Mouse (Mus musculus) MN1 (cell line): ENCODE measurements around the gene Tpbpa.
"Not testable (repeated sequence)": the region's sequence is repeated elsewhere in the genome, so short reads cannot be mapped to it uniquely, and the experiment has no call there.

Experiments
- DNase-seq: peaks from one replicate; pipeline ENCODE4 v3.0.0-alpha.2; 2016; ENCODE audit warnings: low spot score

Tpbpa gene

DNA sequence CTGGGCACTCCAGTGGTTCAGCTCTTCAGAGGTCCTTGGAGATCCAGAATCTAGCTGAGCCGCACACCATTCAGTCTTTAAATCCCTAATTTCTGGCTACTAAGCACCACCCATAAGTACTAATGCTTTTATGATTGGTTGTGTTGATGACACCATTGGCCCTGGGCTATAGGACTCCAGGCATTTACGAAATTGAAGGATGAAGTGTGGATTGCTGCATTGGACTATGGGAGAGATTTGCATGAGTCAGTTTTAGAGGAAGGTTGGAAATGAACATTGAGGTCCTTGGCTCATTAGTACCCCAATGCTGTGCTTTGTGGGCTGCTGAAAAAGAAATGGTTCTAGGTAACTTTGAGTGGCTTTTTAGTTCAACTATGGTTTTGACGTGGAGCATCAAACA is at the start of gene Tpbpa:
Gene Tpbpa (minus strand): TSS at position 101 of the 400 bp plus-strand sequence.
- DNase-seq, result not testable (repeated sequence)

DNA sequence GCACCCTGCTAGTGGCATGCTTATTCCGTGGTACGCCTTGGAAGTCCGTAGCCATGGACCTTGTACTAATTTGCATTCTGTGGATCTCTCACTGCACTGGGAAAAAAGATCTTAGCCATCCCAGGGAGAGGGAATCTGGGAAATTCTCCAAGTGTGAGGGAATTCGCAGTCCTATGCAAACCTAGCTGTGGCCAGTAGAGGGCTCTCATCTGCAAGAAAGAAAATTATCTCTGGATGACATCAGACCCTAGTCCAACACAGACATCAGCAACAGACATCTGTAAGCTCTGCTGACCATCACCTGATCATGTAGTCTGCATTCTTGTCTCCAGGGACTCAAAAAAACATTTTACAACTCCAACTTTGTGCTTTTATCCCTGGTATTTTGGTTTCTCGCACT is 45.1 kb upstream of the Tpbpa start:
- not testable (repeated sequence) for DNase-seq

DNA sequence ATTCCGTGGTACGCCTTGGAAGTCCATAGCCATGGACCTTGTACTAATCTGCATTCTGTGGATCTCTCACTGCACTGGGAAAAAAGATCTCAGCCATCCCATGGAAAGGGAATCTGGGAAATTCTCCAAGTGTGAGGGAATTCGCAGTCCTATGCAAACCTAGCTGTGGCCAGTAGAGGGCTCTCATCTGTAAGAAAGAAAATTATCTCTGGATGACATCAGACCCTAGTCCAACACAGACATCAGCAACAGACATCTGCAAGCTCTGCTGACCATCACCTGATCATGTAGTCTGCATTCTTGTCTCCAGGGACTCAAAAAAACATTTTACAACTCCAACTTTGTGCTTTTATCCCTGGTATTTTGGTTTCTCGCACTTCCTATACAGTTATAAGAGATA is 30.5 kb upstream of the Tpbpa start:
- not testable (repeated sequence) for DNase-seq

DNA sequence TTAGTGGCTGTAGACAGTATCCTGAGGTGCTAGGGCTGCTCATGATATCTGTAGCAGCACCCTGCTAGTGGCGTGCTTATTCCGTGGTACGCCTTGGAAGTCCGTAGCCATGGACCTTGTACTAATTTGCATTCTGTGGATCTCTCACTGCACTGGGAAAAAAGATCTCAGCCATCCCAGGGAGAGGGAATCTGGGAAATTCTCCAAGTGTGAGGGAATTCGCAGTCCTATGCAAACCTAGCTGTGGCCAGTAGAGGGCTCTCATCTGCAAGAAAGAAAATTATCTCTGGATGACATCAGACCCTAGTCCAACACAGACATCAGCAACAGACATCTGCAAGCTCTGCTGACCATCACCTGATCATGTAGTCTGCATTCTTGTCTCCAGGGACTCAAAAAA is 22.2 kb upstream of the Tpbpa start:
- DNase-seq, result not testable (repeated sequence)

DNA sequence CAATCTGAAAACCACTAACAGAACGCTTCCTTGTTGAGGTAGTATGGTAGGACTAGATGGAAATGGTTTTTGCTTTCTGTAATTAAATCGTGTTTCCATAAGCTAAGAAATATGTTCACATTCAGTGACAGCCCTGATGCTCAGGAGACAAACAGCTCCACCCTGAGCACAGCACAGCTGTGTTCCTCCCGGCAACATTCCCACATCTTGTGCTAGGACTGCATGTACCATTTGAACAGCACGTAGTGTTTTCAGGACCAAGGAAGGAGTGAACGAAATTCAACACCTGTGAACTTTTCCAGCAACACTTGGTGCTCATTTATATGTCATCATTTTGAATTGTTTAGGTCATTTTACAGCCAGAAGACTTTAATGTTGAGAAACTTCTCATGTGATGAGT is 19.9 kb upstream of the Tpbpa start:
- DNase-seq, result no peak

DNA sequence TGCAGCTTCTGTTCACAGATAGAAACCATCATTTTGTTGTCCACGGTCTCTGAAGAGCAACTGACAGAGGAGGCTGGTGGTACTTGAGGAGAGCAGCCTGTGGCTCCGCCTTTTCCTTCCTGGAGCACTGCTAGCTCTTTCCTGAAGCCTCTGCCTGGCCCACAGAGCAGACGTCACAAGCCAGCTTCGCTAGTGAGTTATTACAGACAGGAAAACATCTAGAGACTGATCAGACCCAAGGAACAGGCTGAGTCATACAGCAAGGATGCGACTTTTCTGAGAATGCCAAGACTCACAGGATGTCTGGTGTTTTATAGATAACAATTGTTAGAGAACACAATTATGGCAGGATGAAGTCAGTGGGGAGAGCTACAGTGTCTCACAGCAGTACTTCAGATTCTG is 5.3 kb downstream of the Tpbpa start, which contains the start of the genes Gm49391 and Ctla2a:
Gene Gm49391 (minus strand): TSS at position 72 of the 402 bp plus-strand sequence.
Gene Ctla2a (minus strand): TSS at position 126 of the 402 bp plus-strand sequence.
- DNase-seq, result peak; percentile 73

DNA sequence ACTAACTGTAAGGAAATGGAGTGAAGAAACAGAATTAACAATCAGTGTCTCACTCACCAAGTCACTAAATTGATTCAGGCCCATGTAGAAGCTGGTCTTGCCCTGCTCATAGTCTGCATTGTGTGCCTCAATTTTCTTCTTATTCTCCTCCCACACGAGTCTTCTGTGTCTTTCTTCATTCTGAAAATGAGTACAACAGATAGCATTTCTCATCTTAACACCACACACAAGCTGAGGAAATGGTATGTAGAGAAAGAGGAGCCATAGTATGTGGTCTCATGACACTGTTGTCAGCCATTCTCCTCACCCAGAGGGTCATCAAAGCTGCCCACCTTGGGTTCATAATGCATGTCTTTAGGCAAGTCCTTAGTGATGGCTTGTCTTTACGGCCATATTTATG is 6.3 kb downstream of the Tpbpa start, which contains the start of gene Gm49393:
Gene Gm49393 (minus strand): TSS at position 101 of the 400 bp plus-strand sequence.
- DNase-seq, result not testable (repeated sequence)

DNA sequence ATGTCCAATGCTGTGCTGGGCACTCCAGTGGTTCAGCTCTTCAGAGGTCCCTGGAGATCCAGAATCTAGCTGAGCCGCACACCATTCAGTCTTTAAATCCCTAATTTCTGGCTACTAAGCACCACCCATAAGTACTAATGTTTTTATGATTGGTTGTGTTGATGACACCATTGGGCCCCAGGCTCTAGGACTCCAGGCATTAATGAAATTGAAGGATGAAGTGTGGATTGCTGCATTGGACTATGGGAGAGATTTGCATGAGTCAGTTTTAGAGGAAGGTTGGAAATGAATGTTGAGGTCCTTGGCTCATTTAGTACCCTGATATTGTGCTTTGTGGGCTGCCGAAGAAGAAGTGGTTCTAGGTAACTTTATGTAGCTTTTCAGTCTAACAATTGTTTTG is 37.0 kb downstream of the Tpbpa start, which contains the start of gene Tpbpb:
Gene Tpbpb (minus strand): TSS at position 101 of the 400 bp plus-strand sequence.
- DNase-seq, result not testable (repeated sequence)

DNA sequence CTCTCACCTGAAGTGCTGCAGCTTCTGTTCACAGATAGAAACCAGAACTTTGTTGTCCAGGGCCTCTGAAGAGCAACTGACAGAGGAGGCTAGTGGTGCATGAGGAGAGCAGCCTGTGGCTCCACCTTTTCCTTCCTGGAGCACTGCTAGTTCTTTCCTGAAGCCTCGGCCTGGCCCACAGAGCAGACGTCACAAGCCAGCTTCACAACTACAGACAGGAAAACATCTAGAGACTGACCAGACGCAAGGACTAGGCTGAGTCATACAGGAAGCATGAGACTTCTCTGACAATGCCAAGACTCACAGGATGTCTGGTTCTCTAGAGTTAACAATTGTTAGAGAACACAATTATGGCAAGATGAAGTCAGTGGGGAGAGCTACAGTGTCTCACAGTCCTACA is 44.5 kb downstream of the Tpbpa start, which contains the start of gene Ctla2b:
Gene Ctla2b (minus strand): TSS at position 120 of the 400 bp plus-strand sequence.
- peak; percentile 74 for DNase-seq

DNA sequence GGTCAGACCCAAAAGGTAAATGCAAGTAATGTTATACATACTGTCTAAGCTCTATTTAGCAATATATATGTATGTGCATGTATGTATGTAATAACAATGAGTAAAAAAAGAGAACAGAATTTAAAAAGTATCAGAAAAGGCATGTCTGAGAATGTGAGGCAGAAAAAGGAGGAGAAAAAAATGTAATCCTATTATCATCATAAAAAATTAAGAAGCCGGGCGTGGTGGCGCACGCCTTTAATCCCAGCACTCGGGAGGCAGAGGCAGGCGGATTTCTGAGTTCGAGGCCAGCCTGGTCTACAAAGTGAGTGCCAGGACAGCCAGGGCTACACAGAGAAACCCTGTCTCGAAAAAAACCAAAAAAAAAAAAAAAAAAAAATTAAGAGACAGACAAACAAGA is 45.0 kb downstream of the Tpbpa start, which contains the start of gene Gm49392:
Gene Gm49392 (minus strand): TSS at position 101 of the 400 bp plus-strand sequence.
- DNase-seq, result not testable (repeated sequence)

DNA sequence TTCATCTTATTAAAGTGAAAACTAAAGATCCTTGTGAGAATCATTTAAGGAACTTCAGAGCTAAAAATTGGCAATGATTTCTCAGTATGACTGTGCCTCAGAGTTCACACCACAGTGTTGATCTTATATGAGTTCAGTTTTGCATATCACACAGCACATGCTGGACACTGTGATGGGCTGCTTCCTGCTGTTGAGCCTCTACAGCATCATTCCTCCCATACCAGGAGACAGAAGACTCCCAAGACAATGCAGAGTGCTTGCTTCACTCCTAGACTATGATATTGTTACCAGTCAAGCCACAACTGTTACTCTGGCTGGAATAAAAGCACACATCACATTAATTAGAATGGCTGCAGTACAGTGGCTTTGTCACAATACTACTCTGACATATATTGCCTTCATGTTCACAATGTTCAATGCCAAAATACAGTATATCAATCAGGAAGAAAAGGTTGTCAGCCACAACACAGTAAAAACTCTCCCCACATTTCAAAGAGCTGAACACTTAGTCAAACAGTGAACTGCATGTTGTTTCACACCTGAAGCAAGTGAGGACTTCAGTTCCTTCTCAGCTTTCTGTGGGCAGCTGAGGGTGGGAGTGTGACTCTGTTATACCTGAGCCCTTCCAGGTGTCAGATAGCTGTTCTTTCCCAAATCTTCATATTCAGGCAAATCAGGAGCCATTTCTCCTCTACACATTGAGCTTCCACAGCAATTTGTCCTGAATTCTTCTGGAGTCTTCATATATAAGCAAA is 46.2 kb downstream of the Tpbpa start:
- no peak for DNase-seq

DNA sequence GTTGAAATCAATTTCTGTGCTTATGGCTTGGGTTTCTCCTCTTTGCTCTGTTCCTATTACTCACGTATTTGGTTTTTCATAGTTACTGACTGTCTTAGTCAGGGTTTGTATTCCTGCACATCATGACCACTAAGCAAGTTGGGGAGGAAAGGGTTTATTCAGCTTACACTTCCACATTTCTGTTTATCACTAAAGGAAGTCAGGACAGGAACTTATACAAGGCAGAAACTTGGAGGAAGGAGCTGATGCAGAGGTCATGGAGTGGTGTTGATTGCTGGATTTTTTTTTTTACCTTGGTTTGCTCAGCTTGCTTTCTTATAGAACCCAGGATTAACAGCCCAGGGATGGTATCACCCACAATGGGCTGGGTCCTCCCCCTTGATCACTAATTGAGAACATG is 49.5 kb downstream of the Tpbpa start:
- no peak for DNase-seq
